Mouse (Mus musculus) thymus, adult 2 months (tissue): Measurements from ENCODE around the gene Zfp263. TPM values are rescaled to one million over a fixed set of nuclear protein-coding genes. Genes with fewer than 3 reads are reported as not detected.
A peak's percentile ranks its signal among the peaks of the same experiment; 100 is the strongest.

Experiments
- DNase-seq: peaks from one replicate; pipeline ENCODE4 v3.0.0; 2021
- H3K27ac ChIP-seq: fragments of 200-500 bp; 2 replicates; pipeline ENCODE4 v1.5.1; 2012; ENCODE audit warnings: low read length, control low read depth; ENCODE audit not compliant: control insufficient read depth, insufficient read depth
- H3K27me3 ChIP-seq: fragments of 200-500 bp; 2 replicates; pipeline ENCODE4 v1.6.1; 2012; ENCODE audit warnings: mild to moderate bottlenecking, low read length, moderate library complexity, mixed read lengths; ENCODE audit not compliant: control insufficient read depth, insufficient read depth
- H3K36me3 ChIP-seq: fragments of 200-500 bp; 2 replicates; pipeline ENCODE4 v1.6.1; 2012; ENCODE audit warnings: mild to moderate bottlenecking, low read length, moderate library complexity; ENCODE audit not compliant: control insufficient read depth, insufficient read depth
- H3K4me1 ChIP-seq: fragments of 200-500 bp; replicated peaks from 2 replicates; pipeline ENCODE4 v1.6.1; 2012; ENCODE audit warnings: low read length; ENCODE audit not compliant: control insufficient read depth, insufficient read depth
- H3K4me3 ChIP-seq: fragments of 200-500 bp; 2 replicates; pipeline ENCODE4 v1.5.1; 2012; ENCODE audit warnings: mild to moderate bottlenecking, low read length, control low read depth, moderate library complexity; ENCODE audit not compliant: control insufficient read depth, insufficient read depth
- CTCF ChIP-seq: fragments of 200-500 bp; IDR thresholded peaks from 2 replicates; pipeline ENCODE4 v1.5.1; 2012; ENCODE audit warnings: mild to moderate bottlenecking, control low read depth, low read length, moderate library complexity, borderline replicate concordance; ENCODE audit not compliant: control insufficient read depth, poor library complexity, insufficient read depth; ENCODE audit errors: extremely low read depth
- POLR2A ChIP-seq: fragments of 200-500 bp; IDR thresholded peaks from 2 replicates; pipeline ENCODE4 v1.6.1; 2012; ENCODE audit warnings: mild to moderate bottlenecking, low read length, control low read depth, moderate library complexity; ENCODE audit not compliant: control insufficient read depth, poor library complexity, insufficient read depth; ENCODE audit errors: extremely low read depth
- WGBS: fragments of 180-500 bp; shearing (Covaris S2); methylation state at CpG from one replicate; pipeline ENCODE4 v1.1.7; 2018; 5-methylcytosine and 5-hydroxymethylcytosine counted together
- polyA plus RNA-seq: library from polyadenylated mRNA; depleted of rRNA; stranded (reverse); fragments of >200 nt; gene quantifications from 2 replicates; pipeline ENCODE4 v1.2.3, GENCODE M21; 2012; rRNA removed

Zfp263 gene
- polyA plus RNA-seq: 15.7 and 16.0 TPM in 2 replicates

DNA sequence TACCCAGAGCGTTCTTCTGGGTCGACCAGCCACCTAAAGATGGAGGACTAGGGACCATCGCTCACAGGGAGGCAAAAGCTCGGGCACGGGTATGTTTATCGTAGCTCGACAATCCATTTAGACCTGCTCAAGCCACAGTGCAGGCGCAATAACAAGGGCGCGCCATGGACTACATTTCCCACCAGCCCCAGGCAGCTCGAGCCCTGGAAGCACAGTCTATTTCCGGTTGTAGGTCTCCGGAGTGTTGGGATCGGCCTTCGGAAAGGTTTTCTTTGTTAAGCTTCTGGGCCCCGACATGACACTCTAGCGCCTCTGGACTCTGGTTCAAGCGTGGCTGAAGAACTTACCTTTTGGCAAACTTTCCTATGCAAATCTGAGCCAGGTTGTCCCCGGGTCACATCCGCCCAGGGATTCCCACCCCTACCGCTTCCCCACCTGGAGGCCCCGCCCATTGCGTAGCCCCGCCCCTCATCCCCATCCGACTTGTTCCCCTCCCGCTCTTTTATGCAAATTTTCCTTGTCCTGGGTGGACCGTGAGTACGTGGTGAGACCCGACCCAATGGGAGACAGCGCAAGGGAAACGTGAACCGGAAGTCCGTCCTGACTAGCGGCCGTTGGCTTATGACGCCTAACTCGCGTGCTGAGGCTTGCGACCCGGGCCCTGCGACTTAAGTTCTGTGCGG lies at the start of gene Zfp263:
Gene Zfp263 (plus strand): TSS at position 591 of the 683 bp plus-strand sequence.
- Histone ChIP-seq H3K36me3 (peaks cover 12% of the 10 kb centered on the region), H3K4me1 (peaks cover 14% of the 10 kb centered on the region), H3K27ac (peak within 1 kb of the TSS; percentile 86), H3K27me3 (no peaks in the 10 kb centered on the region), H3K4me3 (peak within 1 kb of the TSS; percentile 72)
- TF ChIP-seq CTCF (no peak), POLR2A (peak; percentile 70)
- DNase-seq: peak; percentile 86
- WGBS: under 1% methylated on average over 42 of the region's 42 CpGs

DNA sequence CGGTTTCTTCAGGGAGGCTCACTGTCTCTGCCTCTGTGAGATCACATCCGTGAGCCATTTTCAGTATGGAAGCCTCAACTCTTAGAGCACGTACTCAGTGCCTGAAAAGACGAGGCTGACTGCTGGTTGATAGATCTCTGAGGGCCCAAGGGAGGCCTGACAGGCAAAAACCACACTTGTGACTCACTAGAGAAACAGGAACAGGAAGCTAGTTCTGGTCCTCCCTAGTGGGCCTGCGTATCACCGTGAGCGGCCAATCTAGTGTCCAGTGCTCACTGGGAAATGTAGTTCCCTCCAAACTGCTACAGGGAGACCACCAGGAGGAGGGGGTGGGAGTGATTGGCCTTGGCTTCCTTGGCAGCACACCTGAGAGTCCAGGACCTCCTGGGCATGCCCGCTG lies 44.6 kb upstream of the Zfp263 start:
- DNase-seq: no peak
- whole genome bisulfite sequencing: 72% methylated on average over 8 of the region's 8 CpGs
- H3K36me3 ChIP-seq: no peaks in the 10 kb centered on the region

DNA sequence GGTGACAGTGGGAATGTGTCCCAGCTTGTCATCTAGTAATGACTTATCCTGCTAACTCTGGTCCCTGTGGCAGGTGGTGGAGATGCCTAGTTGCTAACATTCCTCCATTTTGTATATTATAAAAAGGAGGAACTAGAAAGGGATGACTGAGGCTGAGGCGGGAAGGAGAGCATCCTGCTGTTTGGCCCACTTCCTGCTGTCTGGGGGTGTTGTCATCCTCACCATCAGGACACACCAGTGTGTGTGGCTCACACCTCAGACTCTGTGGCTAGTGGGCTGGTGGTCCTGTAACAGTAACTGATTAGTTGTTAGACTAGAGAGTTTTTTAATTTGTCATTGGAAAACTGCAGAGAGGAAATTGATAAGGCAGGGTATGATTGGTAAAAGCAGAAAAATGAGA lies 43.0 kb upstream of the Zfp263 start:
- TF ChIP-seq POLR2A (no peak), CTCF (no peak)
- 45% methylated on average over 1 of the region's 1 CpGs for WGBS
- Histone ChIP-seq H3K36me3 (no peaks in the 10 kb centered on the region), H3K4me3 (no peak overlapping the region), H3K27ac (no peak overlapping the region), H3K4me1 (no peaks in the 10 kb centered on the region), H3K27me3 (no peaks in the 10 kb centered on the region)
- no peak for DNase-seq

More for the DNA sequence above, 44.6 kb upstream of the Zfp263 start:
- Histone ChIP-seq H3K27ac (no peak overlapping the region), H3K4me1 (no peaks in the 10 kb centered on the region), H3K4me3 (no peak overlapping the region), H3K27me3 (no peaks in the 10 kb centered on the region)
- TF ChIP-seq CTCF: no peak
- TF ChIP-seq POLR2A: no peak

DNA sequence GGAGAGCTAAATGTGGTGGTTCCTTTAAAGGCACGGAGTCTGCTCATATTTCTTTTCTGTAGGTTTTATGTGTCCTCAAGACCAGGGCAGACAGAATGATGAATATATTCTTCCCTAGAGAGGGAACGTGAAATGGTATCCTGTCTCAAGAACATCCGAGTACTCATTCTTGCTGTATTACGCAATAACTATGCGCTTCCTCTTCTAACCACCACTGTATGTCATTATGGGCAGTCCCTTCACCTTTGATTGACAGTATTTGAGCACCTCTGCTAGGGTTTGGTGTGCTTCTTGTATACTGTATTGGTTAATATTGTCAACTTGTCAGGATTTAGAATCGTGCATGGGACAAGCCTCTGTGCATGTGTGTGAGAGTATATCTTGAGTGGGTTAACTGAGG lies 37.2 kb upstream of the Zfp263 start:
- WGBS: 35% methylated on average over 6 of the region's 6 CpGs
- Histone ChIP-seq H3K27me3 (no peaks in the 10 kb centered on the region), H3K4me1 (no peaks in the 10 kb centered on the region), H3K4me3 (no peak overlapping the region), H3K27ac (no peak overlapping the region), H3K36me3 (no peaks in the 10 kb centered on the region)
- DNase-seq: no peak
- TF ChIP-seq POLR2A (no peak), CTCF (no peak)

DNA sequence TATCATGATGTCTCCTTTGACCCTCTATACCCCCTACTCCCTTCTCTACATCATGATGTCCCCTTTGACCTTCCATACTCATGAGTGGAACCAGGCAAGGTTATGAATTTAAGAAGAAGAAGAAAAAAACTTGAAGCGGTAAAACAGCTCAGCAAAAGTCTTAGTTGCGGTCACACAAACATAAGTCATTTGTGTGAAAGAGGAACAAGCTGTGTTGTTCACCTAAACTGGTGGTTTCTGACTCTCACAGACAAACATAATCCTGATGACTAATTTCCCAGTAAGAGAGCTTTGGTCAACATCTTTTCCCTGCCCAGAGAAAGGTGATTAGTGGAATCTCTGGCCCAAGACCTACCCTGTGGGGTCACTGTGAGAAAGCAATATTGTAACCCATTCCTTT lies 29.2 kb upstream of the Zfp263 start:
- H3K27ac ChIP-seq: no peak overlapping the region
- H3K4me3 ChIP-seq: no peak overlapping the region
- DNase-seq: no peak
- 12% methylated on average over 2 of the region's 2 CpGs for WGBS
- no peaks in the 10 kb centered on the region for H3K4me1 ChIP-seq
- H3K36me3 ChIP-seq: no peaks in the 10 kb centered on the region
- H3K27me3 ChIP-seq: no peaks in the 10 kb centered on the region
- TF ChIP-seq CTCF (no peak), POLR2A (no peak)

DNA sequence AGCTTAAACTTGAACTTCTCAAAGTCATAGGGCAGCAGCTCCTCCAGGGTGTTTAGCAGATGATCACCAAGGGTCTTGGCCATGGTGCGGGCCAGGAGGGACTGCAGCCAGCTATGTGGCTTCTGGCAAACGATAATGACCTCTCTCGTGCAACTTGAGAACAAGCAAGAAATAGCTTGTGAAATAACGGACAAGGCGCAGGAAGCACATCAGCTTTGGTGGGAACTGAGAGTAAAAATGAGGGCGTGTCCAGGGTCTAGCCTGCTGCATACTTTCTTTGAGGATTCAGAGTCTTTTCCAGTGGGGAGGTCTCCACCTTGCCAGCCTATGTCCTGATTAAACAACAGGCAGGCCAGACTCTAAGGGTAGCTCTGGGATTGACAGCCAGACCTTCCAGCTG lies 25.9 kb upstream of the Zfp263 start, which contains the start of gene Mefv:
Gene Mefv (minus strand): TSS at position 118 of the 400 bp plus-strand sequence.
- H3K27ac ChIP-seq: no peak within 1 kb of the TSS
- no peak within 1 kb of the TSS for H3K4me3 ChIP-seq
- H3K36me3 ChIP-seq: no peaks in the 10 kb centered on the region
- DNase-seq: no peak
- WGBS: 96% methylated on average over 6 of the region's 6 CpGs
- H3K27me3 ChIP-seq: no peaks in the 10 kb centered on the region
- TF ChIP-seq CTCF: no peak
- no peak for TF ChIP-seq POLR2A
- H3K4me1 ChIP-seq: no peaks in the 10 kb centered on the region

DNA sequence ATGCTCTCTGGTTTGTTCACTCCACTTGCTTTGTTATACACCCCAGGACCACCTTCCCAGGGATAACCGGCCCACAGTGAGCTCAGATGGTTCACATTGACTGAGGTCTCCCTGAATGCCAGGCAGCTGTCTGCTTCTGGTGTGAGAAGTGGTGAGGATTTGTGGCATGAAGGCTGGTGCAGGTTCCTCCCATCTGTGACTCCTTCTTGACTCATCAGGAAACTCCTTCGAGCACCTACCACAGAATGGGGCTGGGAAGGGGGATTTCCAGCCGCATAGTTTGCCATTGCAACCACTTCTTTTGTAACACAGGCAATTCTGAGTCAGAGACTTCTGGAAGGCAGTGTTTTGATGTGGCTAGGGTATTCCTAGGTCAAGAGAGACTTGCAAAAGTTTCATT lies 20.7 kb upstream of the Zfp263 start:
- Histone ChIP-seq H3K27ac (no peak overlapping the region), H3K4me3 (no peak overlapping the region), H3K36me3 (no peaks in the 10 kb centered on the region), H3K27me3 (no peaks in the 10 kb centered on the region), H3K4me1 (no peaks in the 10 kb centered on the region; the same call in 1 of the 2 replicates)
- DNase-seq: no peak
- TF ChIP-seq CTCF (no peak), POLR2A (no peak)
- WGBS: 4% methylated on average over 3 of the region's 3 CpGs
